Mouse (Mus musculus) 3T3-L1 (cell line): ENCODE measurements around the gene Fndc11.

Experiments
- DNase-seq: peaks from one replicate; pipeline ENCODE4 v3.0.0-alpha.2; 2015; ENCODE audit warnings: low read depth, low spot score

Fndc11 gene

GRCm38 (mm10) chr2:181218881-181219485, 830 bp upstream of the Fndc11 start:
- no peak for DNase-seq

- no peak for DNase-seq
Observed at GRCm38 (mm10) chr2:181220361-181220760, 548 bp downstream of the Fndc11 start.

GRCm38 (mm10) chr2:181224994-181225393, 5.2 kb downstream of the Fndc11 start:
- no peak for DNase-seq

DNA sequence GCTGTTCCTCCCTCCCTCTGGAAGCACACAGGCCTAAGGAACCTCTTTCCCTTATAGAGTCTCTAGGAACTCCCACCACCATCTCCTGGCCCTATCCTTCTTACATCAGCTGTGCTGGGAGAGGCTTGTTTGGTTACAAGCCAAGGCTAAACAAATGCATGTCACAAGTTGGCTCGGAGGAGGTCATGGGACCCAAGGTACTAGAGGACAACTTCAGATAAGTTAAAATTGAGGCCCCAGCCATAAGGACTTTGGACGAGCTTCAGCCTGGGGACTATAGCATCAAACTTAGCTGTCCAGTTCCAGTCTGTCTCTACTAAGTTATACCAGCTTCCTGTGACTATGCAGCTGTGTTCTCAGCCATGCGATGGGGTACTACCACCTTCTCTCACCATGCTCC, 7.3 kb downstream of the Fndc11 start:
- no peak for DNase-seq

GRCm38 (mm10) chr2:181228335-181228734, 8.5 kb downstream of the Fndc11 start:
- DNase-seq = no peak

- DNase-seq = no peak
Observed at GRCm38 (mm10) chr2:181231171-181231570, 11.4 kb downstream of the Fndc11 start.

GRCm38 (mm10) chr2:181233443-181233842, 13.6 kb downstream of the Fndc11 start:
- no peak for DNase-seq

GRCm38 (mm10) chr2:181234680-181235079, 14.9 kb downstream of the Fndc11 start:
- DNase-seq = no peak

DNA sequence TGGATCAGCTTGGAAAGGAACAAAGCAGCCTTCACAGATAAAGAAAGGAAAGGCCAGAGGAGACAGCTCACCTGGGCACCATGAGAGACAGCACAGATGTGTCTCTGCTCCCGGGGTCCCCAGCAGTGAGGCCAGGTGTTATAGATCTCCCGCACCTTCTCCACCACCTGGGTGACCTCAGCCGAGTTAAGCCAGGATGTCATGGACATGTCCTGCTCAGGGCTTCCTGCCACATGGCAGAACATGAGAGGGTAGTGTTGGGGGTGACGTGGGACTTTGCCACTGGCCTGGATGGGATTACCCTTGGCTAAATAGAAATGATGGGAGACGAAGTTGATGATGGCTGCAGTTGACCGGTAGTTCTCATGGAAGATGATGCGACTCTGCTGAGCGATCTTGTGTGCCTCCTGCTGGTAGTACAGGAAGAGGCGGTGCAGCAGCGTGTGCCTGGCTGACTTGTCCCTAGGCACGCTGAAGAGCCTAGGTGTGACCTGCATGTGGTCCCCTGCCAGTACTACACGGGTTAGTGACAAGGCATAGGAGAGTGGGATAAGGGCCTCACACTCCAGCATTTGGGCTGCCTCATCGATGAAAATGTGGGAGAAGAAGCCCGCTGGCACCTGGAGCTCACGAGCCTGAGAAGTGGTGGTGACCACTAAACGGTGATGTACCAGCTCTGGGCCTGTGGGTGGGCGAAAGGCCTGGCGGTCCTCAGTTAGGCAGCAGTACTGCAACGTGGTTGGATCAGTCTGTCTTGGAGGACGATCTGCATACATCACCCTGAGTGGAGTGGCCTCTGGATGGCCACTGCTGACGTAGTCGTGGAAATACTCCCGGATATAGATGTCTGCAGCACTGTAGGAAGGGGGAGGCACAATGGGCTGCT, 16.1 kb downstream of the Fndc11 start:
- no peak for DNase-seq

GRCm38 (mm10) chr2:181237251-181238014, 17.6 kb downstream of the Fndc11 start:
- DNase-seq = no peak

DNA sequence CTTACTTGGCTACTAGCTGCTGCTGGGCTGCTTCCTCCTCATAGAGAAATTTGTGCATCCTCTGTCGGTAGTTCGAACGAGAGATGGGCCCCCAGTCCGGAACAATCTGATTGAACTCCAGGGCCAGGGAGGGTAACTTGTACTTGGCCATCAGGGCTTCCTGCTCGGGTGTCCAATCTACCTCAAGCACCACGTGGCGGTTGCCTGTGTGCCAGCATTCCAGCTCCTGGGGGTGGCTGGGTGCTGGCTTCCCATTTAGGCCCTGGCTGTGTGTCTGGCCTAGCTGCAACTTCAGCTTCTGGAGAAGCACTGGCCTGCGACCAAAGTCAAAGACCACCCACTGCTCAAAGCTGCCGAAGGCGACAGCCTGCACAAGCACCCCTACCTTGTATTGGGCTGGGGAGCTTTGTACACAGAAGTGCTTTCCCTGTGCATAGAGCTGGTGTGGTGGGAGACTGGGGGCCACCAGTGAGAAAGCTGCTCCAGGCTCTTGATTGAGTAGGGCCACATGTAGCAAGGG, 18.3 kb downstream of the Fndc11 start:
- DNase-seq = no peak

GRCm38 (mm10) chr2:181238861-181239260, 19.0 kb downstream of the Fndc11 start:
- no peak for DNase-seq

GRCm38 (mm10) chr2:181239261-181239660, 19.4 kb downstream of the Fndc11 start:
- no peak for DNase-seq

DNA sequence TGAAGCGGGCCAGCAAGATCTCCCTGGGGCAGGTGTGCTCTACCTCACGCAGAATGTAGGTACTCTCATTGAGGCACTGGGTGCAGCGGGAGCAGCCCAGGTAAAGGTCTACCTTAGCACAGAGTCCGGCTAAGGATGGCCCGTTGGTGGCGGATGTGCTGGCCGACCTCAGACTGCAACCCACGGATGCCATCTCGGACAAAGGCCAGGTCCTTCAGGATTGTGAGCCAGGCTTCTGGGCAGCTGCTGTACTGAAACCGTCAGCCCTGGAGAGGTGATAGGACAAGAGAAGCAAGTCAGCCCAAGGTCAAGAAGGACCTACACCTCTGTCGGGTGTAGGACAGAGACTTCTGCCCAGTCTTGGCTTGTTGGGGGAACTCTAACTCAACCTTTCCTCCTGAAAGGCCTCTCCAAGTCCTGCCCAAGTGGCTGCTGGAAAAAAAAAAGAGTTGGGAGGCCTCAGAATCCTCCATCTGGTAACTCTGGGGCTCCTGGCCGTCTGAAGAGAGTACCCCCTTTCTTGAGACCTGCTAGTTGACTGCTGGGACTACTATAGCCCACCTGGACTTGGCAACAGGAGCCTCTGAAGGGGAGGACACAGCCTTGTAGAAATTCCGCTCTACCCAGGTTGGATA, 21.1 kb downstream of the Fndc11 start:
- no peak for DNase-seq

DNA sequence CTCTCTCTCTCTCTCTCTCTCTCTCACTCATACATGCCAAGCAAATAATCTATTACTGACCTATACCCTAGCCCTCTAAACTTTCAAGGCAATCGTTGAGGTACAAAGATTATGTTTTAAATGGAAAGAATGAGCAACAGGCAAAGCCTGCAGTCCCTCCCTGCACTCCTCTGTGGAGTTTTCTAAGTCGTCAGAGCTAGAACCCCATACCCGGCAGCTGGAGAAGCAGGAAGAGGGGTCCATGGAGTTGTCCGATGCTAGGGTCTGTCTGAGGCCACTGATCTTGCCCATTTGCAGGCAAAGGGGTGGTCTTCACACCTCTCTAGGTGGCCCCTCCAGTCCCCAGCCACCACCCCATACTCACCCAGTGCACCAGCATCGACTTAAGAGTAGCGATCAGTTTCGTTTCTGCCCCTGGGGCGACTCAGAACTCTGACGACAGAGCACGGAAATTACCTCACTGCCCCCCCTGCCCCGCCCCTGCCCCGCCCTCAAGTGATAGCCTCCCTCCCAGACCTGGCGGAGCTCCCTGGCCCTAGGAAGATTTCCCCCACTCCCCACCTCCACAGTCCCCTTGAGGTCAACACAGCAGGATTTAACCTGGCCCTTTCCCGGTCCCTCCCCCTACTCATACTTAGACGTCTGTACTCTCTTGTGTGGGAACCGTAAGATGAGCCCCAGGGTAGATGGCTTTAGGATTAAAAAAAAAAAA, 21.9 kb downstream of the Fndc11 start, which contains the start of gene Helz2:
Helz2 (minus strand) TSS at position 426 of the 712 bp plus-strand sequence.
- DNase-seq = peak; percentile 85

GRCm38 (mm10) chr2:181242314-181242665, 22.5 kb downstream of the Fndc11 start:
- DNase-seq = peak; percentile 14

- DNase-seq = peak; percentile 35
Observed at GRCm38 (mm10) chr2:181243706-181244394, 24.0 kb downstream of the Fndc11 start.

- DNase-seq = no peak
Observed at GRCm38 (mm10) chr2:181245031-181245430, 25.2 kb downstream of the Fndc11 start.

- no peak for DNase-seq
Observed at GRCm38 (mm10) chr2:181249217-181249616, 29.4 kb downstream of the Fndc11 start.

- no peak for DNase-seq
Observed at GRCm38 (mm10) chr2:181251841-181252240, 32.0 kb downstream of the Fndc11 start.
